Mouse (Mus musculus) midbrain, embryonic 15.5 days (tissue): Measurements from ENCODE around the gene Gm8281. TPM values are rescaled to one million over a fixed set of nuclear protein-coding genes. Genes with fewer than 3 reads are reported as not detected.
A peak's percentile ranks its signal among the peaks of the same experiment; 100 is the strongest.
"Not testable (repeated sequence)": the region's sequence is repeated elsewhere in the genome, so short reads cannot be mapped to it uniquely, and the experiment has no call there.

Source experiments
- ATAC-seq: fragments of 200-750 bp; cut with Nextera tagmentation; replicated peaks from 2 replicates; pipeline ENCODE4 v1.8.0; 2017; ENCODE audit warnings: moderate TSS enrichment
- H3K27ac ChIP-seq: fragments of 300-500 bp; sonication (generic); 2 replicates; pipeline ENCODE4 v1.5.1; 2015; ENCODE audit warnings: mild to moderate bottlenecking, inconsistent platforms
- H3K27me3 ChIP-seq: fragments of 300-500 bp; sonication (generic); replicated peaks from 2 replicates; pipeline ENCODE4 v1.6.1; 2015; ENCODE audit warnings: inconsistent platforms
- H3K36me3 ChIP-seq: fragments of 300-500 bp; sonication (generic); replicated peaks from 2 replicates; pipeline ENCODE4 v1.6.1; 2015; ENCODE audit warnings: inconsistent platforms
- H3K4me1 ChIP-seq: fragments of 300-500 bp; sonication (generic); 2 replicates; pipeline ENCODE4 v1.6.1; 2015; ENCODE audit warnings: inconsistent platforms
- H3K4me2 ChIP-seq: fragments of 300-500 bp; sonication (generic); 2 replicates; pipeline ENCODE4 v1.6.1; 2015; ENCODE audit warnings: inconsistent platforms, mild to moderate bottlenecking, moderate library complexity
- H3K4me3 ChIP-seq: fragments of 300-500 bp; sonication (generic); 2 replicates; pipeline ENCODE4 v1.5.1; 2015; ENCODE audit warnings: mild to moderate bottlenecking, inconsistent platforms
- H3K9ac ChIP-seq: fragments of 300-500 bp; sonication (generic); 2 replicates; pipeline ENCODE4 v1.6.1; 2015; ENCODE audit warnings: mild to moderate bottlenecking, inconsistent platforms
- H3K9me3 ChIP-seq: fragments of 300-500 bp; sonication (generic); 2 replicates; pipeline ENCODE4 v1.6.1; 2016; ENCODE audit warnings: inconsistent platforms
- WGBS: fragments of 180-500 bp; shearing (Covaris S2); methylation state at CpG from one replicate; pipeline ENCODE4 v1.1.7; 2015; ENCODE audit warnings: mixed read lengths; 5-methylcytosine and 5-hydroxymethylcytosine counted together
- polyA plus RNA-seq: library from polyadenylated mRNA; unstranded; fragments of >200 nt; fragmentation: Nextera tagmentation; extraction: Ambion mirVana; gene quantifications from 2 replicates; pipeline ENCODE4 v1.2.1, GENCODE M21; 2015

Gene Gm8281
- 10.7 and 12.0 TPM in 2 replicates for polyA plus RNA-seq

GRCm38 (mm10) chr14:5070611-5071490, at the start of gene Gm8281:
Gene Gm8281, plus strand, starts transcription at chr14:5071040.
- peak within 1 kb of the TSS; percentile 52 for H3K4me3 ChIP-seq
- H3K9ac ChIP-seq: peak within 1 kb of the TSS; percentile 60
- not testable (repeated sequence) for ATAC-seq, H3K4me1 ChIP-seq, H3K9me3 ChIP-seq, H3K36me3 ChIP-seq, H3K27me3 ChIP-seq
- WGBS: 3% methylated on average over 34 of the region's 63 CpGs
- H3K27ac ChIP-seq: peak within 1 kb of the TSS; percentile 63; the same call in 1 of the 2 replicates
- H3K4me2 ChIP-seq: peak within 1 kb of the TSS; percentile 51

- H3K4me2 ChIP-seq, ATAC-seq, H3K36me3 ChIP-seq, H3K4me3 ChIP-seq, H3K4me1 ChIP-seq, H3K9ac ChIP-seq, H3K27me3 ChIP-seq, H3K9me3 ChIP-seq, H3K27ac ChIP-seq: not testable (repeated sequence)
- no CpG with 5 or more reads among the region's 3 CpGs for WGBS
Observed at GRCm38 (mm10) chr14:5050329-5050728, 20.5 kb upstream of the Gm8281 start, which contains the start of gene 4930555G01Rik. Gene 4930555G01Rik, plus strand, starts transcription at chr14:5050629.

GRCm38 (mm10) chr14:5131219-5131618, 60.4 kb downstream of the Gm8281 start, which contains the start of gene Gm8279:
Gene Gm8279, plus strand, starts transcription at chr14:5131519.
- 70% methylated on average over 2 of the region's 2 CpGs for WGBS

More at GRCm38 (mm10) chr14:5131219-5131618, 60.4 kb downstream of the Gm8281 start, which contains the start of gene Gm8279:
- H3K36me3 ChIP-seq, H3K27me3 ChIP-seq, H3K9me3 ChIP-seq, H3K27ac ChIP-seq, H3K4me3 ChIP-seq, H3K4me2 ChIP-seq, H3K9ac ChIP-seq, ATAC-seq, H3K4me1 ChIP-seq: not testable (repeated sequence)

Other genes starting within 250 kb of the Gm8281 start
- gene Gm3269, start 232.9 kb upstream of the Gm8281 start, polyA plus RNA-seq: not detected in 2 replicates
- 4.4 and 5.2 TPM in 2 replicates for gene Gm3264, start 215.5 kb upstream of the Gm8281 start, polyA plus RNA-seq
- gene Gm3278, start 178.6 kb upstream of the Gm8281 start, polyA plus RNA-seq: not detected in 2 replicates
- not detected in 2 replicates for gene Gm8297, start 87.1 kb upstream of the Gm8281 start, polyA plus RNA-seq
- gene Gm3298, start 55.1 kb upstream of the Gm8281 start, polyA plus RNA-seq: 1.0 TPM in 1 of 2 replicates, not detected in the other
- not detected in 2 replicates for gene 4930555G01Rik, start 20.4 kb upstream of the Gm8281 start, polyA plus RNA-seq
- not detected in 2 replicates for gene Gm8279, start 60.5 kb downstream of the Gm8281 start, polyA plus RNA-seq
- not detected in 2 replicates for gene Gm3317, start 93.5 kb downstream of the Gm8281 start, polyA plus RNA-seq
- not detected in 2 replicates for gene Gm8271, start 114.8 kb downstream of the Gm8281 start, polyA plus RNA-seq
- gene Gm3526, start 189.5 kb downstream of the Gm8281 start, polyA plus RNA-seq: 0.19 TPM in 1 of 2 replicates, not detected in the other